Mouse (Mus musculus): Measurements from ENCODE around the gene Trappc4. TPM values are rescaled to one million over a fixed set of nuclear protein-coding genes. Genes with fewer than 3 reads are reported as not detected.
"Not testable (repeated sequence)": the region's sequence is repeated elsewhere in the genome, so short reads cannot be mapped to it uniquely, and the experiment has no call there.

Gene Trappc4
- total RNA-seq (2018; cell fraction: chromatin; rRNA removed) = 10 to 100 TPM in 25 of 26 experiments, 1 to 10 TPM in 1; 9.0 to 65.0 (median 30.3) TPM
- total RNA-seq (2018; cell fraction: cytosol; rRNA removed) = 10 to 100 TPM; 55.8 to 78.6 (median 65.6) TPM
- total RNA-seq (2018; cell fraction: nucleus; rRNA removed) = 10 to 100 TPM; 21.6 to 71.3 (median 44.7) TPM
- polyA plus RNA-seq (2018) = 45.6 to 95.6 TPM (median 69.5 TPM) in 3 replicates

GRCm38 (mm10) chr9:44406906-44407751, at the start of gene Trappc4, which contains the start of gene Rps25:
Gene Trappc4 (minus strand): TSS chr9:44407600.
Gene Rps25 (plus strand): TSS chr9:44407139.
- Histone ChIP-seq H3K4me3 (ENCODE audit: inconsistent target) (peak within 1 kb of the TSS; percentile 86), H3K27ac (peak within 1 kb of the TSS; percentile 95), H3K79me2 (ENCODE audit: inconsistent target) (peaks cover 63% of the 10 kb centered on the region), H3K36me3 (ENCODE audit: inconsistent target) (peaks cover 57% of the 10 kb centered on the region)
- WGBS (ENCODE audit: missing documents) = under 1% methylated on average over 47 of the region's 51 CpGs

GRCm38 (mm10) chr9:44454891-44455220, 47.5 kb upstream of the Trappc4 start, which contains the start of gene Upk2:
Gene Upk2 (minus strand): TSS chr9:44454976.
- Histone ChIP-seq H3K27ac (no peak within 1 kb of the TSS), H3K36me3 (ENCODE audit: inconsistent target) (no peaks in the 10 kb centered on the region), H3K79me2 (ENCODE audit: inconsistent target) (no peaks in the 10 kb centered on the region), H3K4me3 (ENCODE audit: inconsistent target) (no peak within 1 kb of the TSS)
- WGBS (ENCODE audit: missing documents) = 78% methylated on average over 4 of the region's 4 CpGs

DNA sequence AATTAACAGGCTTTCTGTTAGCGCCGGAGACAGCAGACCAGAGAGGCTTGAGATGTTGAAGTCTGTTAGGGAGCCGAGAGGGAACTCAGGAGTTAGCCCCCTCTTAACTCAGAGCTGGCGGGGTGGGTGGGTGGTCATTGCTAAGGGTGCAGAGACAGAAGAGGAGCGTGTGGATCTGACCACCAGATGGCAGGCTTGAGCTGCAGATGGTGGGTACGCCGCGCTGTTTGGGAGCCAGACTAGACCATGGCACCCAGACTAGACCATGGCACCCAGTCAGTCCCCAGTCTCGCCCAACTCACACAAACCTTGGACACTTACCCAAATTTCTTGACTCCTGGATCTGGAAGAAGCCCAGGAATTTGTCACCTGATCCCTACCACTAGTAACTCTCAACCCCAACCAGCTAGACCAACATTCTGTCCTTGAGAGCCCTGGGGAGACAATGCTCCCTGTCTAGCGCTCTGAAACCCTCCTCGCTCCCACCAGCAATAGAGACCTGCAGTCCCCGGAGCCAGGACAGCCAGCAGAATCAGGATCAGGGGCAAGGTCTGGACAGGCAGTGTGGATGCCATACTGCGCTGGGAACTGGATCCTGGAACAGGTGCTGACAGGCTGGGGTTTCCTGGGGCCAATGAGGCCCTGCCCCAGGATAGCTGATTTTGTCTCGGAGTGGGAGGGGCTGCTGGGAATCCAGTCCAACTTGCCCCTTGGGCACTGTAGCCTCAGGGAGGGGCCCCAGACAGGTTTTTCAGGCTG, 46.9 kb upstream of the Trappc4 start:
- H3K27ac ChIP-seq = no peak overlapping the region
- H3K36me3 ChIP-seq (ENCODE audit: inconsistent target) = no peaks in the 10 kb centered on the region
- no peaks in the 10 kb centered on the region for H3K79me2 ChIP-seq (ENCODE audit: inconsistent target)
- no peak overlapping the region for H3K4me3 ChIP-seq (ENCODE audit: inconsistent target)
- 27% methylated on average over 14 of the region's 14 CpGs for WGBS (ENCODE audit: missing documents)

DNA sequence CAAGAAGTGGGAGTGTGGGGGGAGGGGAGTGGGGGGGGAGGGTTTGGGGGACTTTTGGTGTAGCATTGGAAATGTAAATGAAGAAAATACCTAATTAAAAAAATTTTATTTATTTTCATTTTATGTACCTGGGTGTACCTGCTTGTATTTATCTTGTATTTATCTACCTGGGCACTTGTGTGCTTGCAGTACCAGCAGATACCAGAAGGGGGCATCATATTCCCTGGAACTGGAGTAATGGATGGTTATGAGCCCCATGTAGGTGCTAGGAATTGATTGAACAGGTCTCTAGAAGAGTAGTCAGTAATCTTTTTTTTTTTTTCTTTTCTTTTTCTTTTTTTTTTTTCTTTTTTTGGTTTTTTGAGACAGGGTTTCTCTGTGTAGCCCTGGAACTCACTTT, 43.0 kb upstream of the Trappc4 start:
- Histone ChIP-seq H3K4me3 (ENCODE audit: inconsistent target) (no peak overlapping the region), H3K36me3 (ENCODE audit: inconsistent target) (no peaks in the 10 kb centered on the region), H3K79me2 (ENCODE audit: inconsistent target) (no peaks in the 10 kb centered on the region), H3K27ac (no peak overlapping the region)

DNA sequence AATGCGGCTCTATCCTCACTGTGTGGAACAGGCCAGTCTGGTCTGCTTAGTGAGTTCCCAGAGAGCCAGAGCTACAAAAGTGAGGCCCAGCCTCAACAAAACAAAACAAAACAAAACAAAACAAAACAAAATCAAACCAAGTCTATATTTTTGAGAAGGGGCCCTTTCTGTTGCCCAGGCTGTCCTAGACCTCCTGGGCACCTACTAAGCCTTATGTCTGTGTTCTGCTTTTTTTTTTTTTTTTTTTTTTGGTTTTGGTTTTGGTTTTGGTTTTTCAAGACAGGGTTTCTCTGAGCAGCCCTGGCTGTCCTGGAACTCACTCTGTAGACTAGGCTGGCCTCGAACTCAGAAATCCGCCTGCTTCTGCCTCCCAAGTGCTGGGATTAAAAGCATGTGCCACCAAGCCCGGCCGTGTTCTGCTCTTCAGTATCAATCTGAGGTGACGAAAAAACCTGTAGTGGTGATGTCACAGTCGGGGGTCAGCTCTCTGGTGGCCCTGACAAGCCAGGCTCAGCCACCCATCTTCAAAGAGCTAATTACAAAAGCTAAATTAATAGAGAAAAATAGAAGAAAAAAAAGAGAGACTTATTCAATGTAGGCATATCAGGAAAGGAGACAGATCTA, 37.1 kb upstream of the Trappc4 start:
- H3K4me3 ChIP-seq (ENCODE audit: inconsistent target); H3K36me3 ChIP-seq (ENCODE audit: inconsistent target); H3K27ac ChIP-seq; H3K79me2 ChIP-seq (ENCODE audit: inconsistent target): not testable (repeated sequence)
- 83% methylated on average over 7 of the region's 7 CpGs for WGBS (ENCODE audit: missing documents)

DNA sequence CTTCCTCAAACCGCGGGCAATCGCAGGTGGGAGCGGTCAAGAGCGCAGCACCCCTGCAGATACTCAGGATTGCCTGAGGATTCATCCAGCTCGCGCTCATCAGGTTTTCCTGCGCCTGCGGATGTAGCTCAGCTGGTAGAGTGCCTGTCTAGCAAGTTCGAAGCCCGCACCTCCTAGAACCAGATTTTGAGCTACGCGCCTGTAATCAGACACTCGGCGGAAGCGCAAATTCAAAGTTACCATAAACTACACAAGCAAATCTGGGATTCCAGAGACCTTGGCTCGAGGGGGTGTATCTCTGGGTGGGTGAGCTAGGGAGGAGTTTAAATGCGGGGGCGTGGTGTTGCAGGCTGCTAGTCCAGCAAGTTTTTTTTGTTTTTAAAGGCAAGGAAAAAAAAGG, 33.6 kb upstream of the Trappc4 start, which contains the start of gene Foxr1:
TSS of gene Foxr1 (minus strand) at position 176 of the 400 bp plus-strand sequence.
- H3K27ac ChIP-seq = no peak within 1 kb of the TSS
- H3K79me2 ChIP-seq (ENCODE audit: inconsistent target) = no peaks in the 10 kb centered on the region
- H3K4me3 ChIP-seq (ENCODE audit: inconsistent target) = no peak within 1 kb of the TSS
- WGBS (ENCODE audit: missing documents) = 93% methylated on average over 19 of the region's 19 CpGs
- no peaks in the 10 kb centered on the region for H3K36me3 ChIP-seq (ENCODE audit: inconsistent target)

GRCm38 (mm10) chr9:44435747-44436146, 28.3 kb upstream of the Trappc4 start:
- no peaks in the 10 kb centered on the region for H3K36me3 ChIP-seq (ENCODE audit: inconsistent target)
- H3K79me2 ChIP-seq (ENCODE audit: inconsistent target) = no peaks in the 10 kb centered on the region
- no peak overlapping the region for H3K27ac ChIP-seq
- WGBS (ENCODE audit: missing documents) = 3% methylated on average over 6 of the region's 6 CpGs
- no peak overlapping the region for H3K4me3 ChIP-seq (ENCODE audit: inconsistent target)

DNA sequence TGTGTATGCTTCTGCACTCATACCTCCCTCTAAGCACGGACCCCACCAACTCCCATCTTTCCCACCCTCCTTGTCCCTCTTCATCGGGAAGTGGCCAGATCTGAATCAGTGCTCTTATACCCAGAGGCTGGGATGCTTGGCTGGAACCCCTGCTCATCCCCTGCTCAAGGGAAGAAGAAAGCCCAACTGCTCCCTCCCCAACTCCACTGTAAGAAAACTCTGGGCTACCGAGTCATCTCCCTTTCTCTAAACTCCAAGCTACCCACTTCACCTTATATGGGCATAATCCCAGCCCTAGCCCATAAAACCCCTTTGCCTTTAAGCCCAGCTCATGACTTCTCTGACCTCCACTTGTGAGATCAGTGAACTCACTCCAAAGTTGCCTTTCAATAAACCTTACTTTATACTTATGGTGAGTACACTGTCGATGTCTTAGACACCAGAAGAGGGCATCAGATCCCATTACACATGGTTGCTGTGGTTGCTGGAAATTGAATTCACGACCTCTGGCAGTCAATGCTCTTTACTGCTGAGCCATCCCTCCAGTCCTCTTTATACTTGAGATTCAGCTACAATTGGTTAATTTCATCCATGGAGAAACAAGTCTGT, 25.3 kb upstream of the Trappc4 start:
- WGBS (ENCODE audit: missing documents) = 32% methylated on average over 4 of the region's 5 CpGs
- no peak overlapping the region for H3K4me3 ChIP-seq (ENCODE audit: inconsistent target)

GRCm38 (mm10) chr9:44423576-44423975, 16.2 kb upstream of the Trappc4 start:
- no peaks in the 10 kb centered on the region for H3K79me2 ChIP-seq (ENCODE audit: inconsistent target)
- H3K4me3 ChIP-seq (ENCODE audit: inconsistent target) = no peak overlapping the region
- H3K36me3 ChIP-seq (ENCODE audit: inconsistent target) = no peaks in the 10 kb centered on the region
- no peak overlapping the region for H3K27ac ChIP-seq
- WGBS (ENCODE audit: missing documents) = 78% methylated on average over 4 of the region's 4 CpGs

More for the DNA sequence above, 25.3 kb upstream of the Trappc4 start:
- H3K36me3 ChIP-seq (ENCODE audit: inconsistent target) = no peaks in the 10 kb centered on the region
- H3K79me2 ChIP-seq (ENCODE audit: inconsistent target) = no peaks in the 10 kb centered on the region
- no peak overlapping the region for H3K27ac ChIP-seq

- Histone ChIP-seq H3K36me3 (ENCODE audit: inconsistent target) (no peaks in the 10 kb centered on the region), H3K27ac (no peak overlapping the region), H3K4me3 (ENCODE audit: inconsistent target) (no peak overlapping the region), H3K79me2 (ENCODE audit: inconsistent target) (peaks cover 17% of the 10 kb centered on the region; the same call in 1 of the 2 replicates)
- WGBS (ENCODE audit: missing documents) = 49% methylated on average over 5 of the region's 5 CpGs
Measured at GRCm38 (mm10) chr9:44420280-44420898, 13.0 kb upstream of the Trappc4 start.

- H3K4me3 ChIP-seq (ENCODE audit: inconsistent target) = not testable (repeated sequence)
Measured at GRCm38 (mm10) chr9:44419730-44420129, 12.3 kb upstream of the Trappc4 start.

GRCm38 (mm10) chr9:44418519-44419385, 11.4 kb upstream of the Trappc4 start, which contains the start of gene Ccdc84:
Gene Ccdc84 (minus strand): TSS chr9:44418569.
- 75% methylated on average over 13 of the region's 14 CpGs for WGBS (ENCODE audit: missing documents)

More at GRCm38 (mm10) chr9:44419730-44420129, 12.3 kb upstream of the Trappc4 start:
- H3K27ac ChIP-seq; H3K36me3 ChIP-seq (ENCODE audit: inconsistent target): not testable (repeated sequence)
- peaks cover 17% of the 10 kb centered on the region; the same call in 1 of the 2 replicates for H3K79me2 ChIP-seq (ENCODE audit: inconsistent target)
- WGBS (ENCODE audit: missing documents) = 88% methylated on average over 8 of the region's 9 CpGs

More at GRCm38 (mm10) chr9:44418519-44419385, 11.4 kb upstream of the Trappc4 start, which contains the start of gene Ccdc84:
- H3K4me3 ChIP-seq (ENCODE audit: inconsistent target) = peak within 1 kb of the TSS; percentile 65
- H3K36me3 ChIP-seq (ENCODE audit: inconsistent target) = peaks cover 6% of the 10 kb centered on the region; the same call in 1 of the 2 replicates
- peak within 1 kb of the TSS; percentile 56 for H3K27ac ChIP-seq
- peaks cover 17% of the 10 kb centered on the region; the same call in 1 of the 2 replicates for H3K79me2 ChIP-seq (ENCODE audit: inconsistent target)

Measured in macrophage (primary cell).